Mouse (Mus musculus): Measurements from ENCODE around the gene Igf2bp1. TPM values are rescaled to one million over a fixed set of nuclear protein-coding genes. Genes with fewer than 3 reads are reported as not detected.

Igf2bp1 gene
- total RNA-seq (2023): not detected in 4 replicates

DNA sequence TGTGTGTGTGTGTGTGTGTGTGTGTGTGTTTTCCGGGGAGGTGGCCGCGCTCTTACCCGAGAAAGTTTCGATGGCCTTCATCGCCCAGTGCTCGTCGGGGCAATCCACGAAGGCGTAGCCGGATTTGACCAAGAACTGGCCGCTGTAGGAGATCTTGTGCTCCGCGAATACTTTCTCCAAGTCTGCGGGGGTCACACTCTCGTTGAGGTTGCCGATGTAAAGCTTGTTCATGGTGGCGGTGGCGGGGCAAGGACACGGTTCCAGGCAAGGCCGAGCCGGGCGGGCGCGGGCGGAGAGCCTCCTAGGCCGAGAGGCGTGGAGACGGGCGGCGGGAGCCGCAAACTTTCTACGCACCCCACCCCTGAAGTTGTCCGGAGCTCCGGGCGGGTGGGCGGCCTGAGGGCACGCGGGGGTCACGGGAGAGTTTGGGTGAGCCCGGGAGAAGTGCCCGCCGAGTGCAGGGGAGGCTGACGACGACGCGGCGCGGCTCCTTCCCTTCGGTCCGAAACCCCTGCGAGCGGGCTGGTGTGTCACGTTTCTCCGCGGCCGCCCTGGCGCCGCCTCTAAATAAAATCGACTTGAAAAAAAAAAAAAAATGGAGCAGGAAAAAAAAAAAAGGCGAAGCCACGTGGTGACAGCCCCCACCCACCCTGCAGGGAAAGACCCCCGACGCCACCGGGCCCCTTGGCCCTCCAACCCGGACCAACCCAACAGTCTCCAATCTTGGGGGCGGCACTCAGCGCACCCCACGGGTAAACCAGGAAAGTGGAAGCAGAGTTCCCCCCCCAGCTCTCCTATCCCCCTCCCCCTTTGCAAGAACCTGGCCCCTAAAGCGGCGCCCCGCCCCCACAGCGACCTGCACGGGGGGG, at the start of gene Igf2bp1:
TSS of gene Igf2bp1 (minus strand) at position 538 of the 869 bp plus-strand sequence.

DNA sequence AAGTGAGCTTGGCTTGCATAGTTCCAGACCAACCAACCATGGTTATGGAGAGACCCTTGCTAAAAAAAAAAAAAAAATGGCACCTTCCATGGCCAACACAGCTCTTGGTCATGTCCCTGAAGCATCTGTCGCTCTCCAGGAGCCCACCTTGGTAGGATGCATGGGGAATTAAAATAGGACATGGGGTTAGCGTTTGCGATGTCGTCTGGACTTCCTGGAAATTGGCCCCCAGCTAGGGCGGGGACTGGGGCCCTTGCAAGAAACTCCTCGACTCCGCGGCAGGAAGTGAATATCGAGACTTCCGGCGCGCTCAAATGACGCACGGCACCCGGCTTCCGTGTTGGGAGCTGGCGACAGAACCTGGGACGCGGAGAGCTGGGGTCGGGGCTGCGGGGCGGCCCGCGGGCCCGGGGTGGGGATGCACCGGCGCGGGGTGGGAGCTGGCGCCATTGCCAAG, 28.9 kb upstream of the Igf2bp1 start, which contains the start of gene Snf8:
TSS of gene Snf8 (plus strand) at position 290 of the 457 bp plus-strand sequence.

DNA sequence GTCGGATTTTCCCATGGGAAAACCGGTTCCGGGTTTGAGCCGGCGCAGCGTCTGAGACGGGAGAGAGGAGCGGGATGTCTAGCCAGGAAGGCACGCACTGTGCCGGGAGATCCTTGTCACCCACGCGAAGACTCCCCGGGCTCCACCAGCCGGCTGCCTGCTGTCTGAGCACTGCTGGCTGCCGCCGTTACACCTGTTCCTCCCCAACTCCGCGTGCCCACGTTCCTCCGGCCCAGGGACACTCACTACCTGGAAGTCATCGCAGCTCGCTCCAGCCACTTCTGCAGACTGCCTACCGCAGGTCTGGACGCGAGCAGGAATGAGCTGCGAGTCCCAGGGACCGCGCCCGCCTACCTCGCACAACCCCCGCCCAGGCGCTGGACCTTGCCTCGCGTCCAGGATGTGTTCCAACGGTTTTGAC, 91.2 kb downstream of the Igf2bp1 start, which contains the start of gene B4galnt2:
TSS of gene B4galnt2 (minus strand) at position 321 of the 421 bp plus-strand sequence.

Other genes with a start within 250 kb of the Igf2bp1 start
- not detected in 4 replicates for gene Phospho1, start 181.4 kb downstream of the Igf2bp1 start, total RNA-seq (2023)
- gene Gngt2, start 168.7 kb downstream of the Igf2bp1 start, total RNA-seq (2023): 49.1 to 61.5 TPM (median 54.0 TPM) in 4 replicates
- 81.1 to 94.4 TPM (median 86.6 TPM) in 4 replicates for gene Abi3, start 163.5 kb downstream of the Igf2bp1 start, total RNA-seq (2023)
- 0.31 to 1.2 TPM (median 0.89 TPM) in 3 of 4 replicates, not detected in the other for gene B4galnt2, start 91.0 kb downstream of the Igf2bp1 start, total RNA-seq (2023)
- not detected in 4 replicates for gene Gip, start 18.6 kb upstream of the Igf2bp1 start, total RNA-seq (2023)
- gene Snf8, start 28.9 kb upstream of the Igf2bp1 start, total RNA-seq (2023): 55.9 to 63.2 TPM (median 59.9 TPM) in 4 replicates
- 50.6 to 51.5 TPM (median 51.0 TPM) in 4 replicates for gene Ube2z, start 59.4 kb upstream of the Igf2bp1 start, total RNA-seq (2023)
- 90.4 to 106 TPM (median 95.4 TPM) in 4 replicates for gene Atp5g1, start 69.7 kb upstream of the Igf2bp1 start, total RNA-seq (2023)
- not detected in 4 replicates for gene Calcoco2, start 106.0 kb upstream of the Igf2bp1 start, total RNA-seq (2023)
- not detected in 4 replicates for gene Ttll6, start 127.8 kb upstream of the Igf2bp1 start, total RNA-seq (2023)
- gene Hoxb13, start 188.4 kb upstream of the Igf2bp1 start, total RNA-seq (2023): not detected in 4 replicates

Measured in B cell, adult 62 days (primary cell).